Mouse (Mus musculus) heart, embryonic 11.5 days (tissue): ENCODE measurements at regions not wholly inside any gene's neighbourhood (a gene's known extent, or its start where the extent isn't known, plus 50 kb on each side); places are given as distances from the start of the nearest gene placed in this dataset.
"Not testable (repeated sequence)": the region's sequence is repeated elsewhere in the genome, so short reads cannot be mapped to it uniquely, and the experiment has no call there.

ENCODE experiments used
- ATAC-seq: fragments of 200-750 bp; cut with Nextera tagmentation; replicated peaks from 2 replicates; pipeline ENCODE4 v1.8.0; 2017; ENCODE audit warnings: moderate library complexity; ENCODE audit not compliant: insufficient number of reproducible peaks, low FRiP score, low TSS enrichment
- H3K27ac ChIP-seq: fragments of 300-500 bp; sonication (generic); 2 replicates; pipeline ENCODE4 v1.5.1; 2014; ENCODE audit warnings: mild to moderate bottlenecking, low read depth, low read length
- H3K27me3 ChIP-seq: fragments of 300-500 bp; sonication (generic); 2 replicates; pipeline ENCODE4 v1.6.1; 2014; ENCODE audit warnings: mild to moderate bottlenecking, low read length, mixed read lengths; ENCODE audit not compliant: control insufficient read depth, insufficient read depth
- H3K36me3 ChIP-seq: fragments of 300-500 bp; sonication (generic); 2 replicates; pipeline ENCODE4 v1.6.1; 2014; ENCODE audit warnings: mild to moderate bottlenecking, low read length, moderate library complexity, mixed read lengths; ENCODE audit not compliant: control insufficient read depth, insufficient read depth
- H3K4me1 ChIP-seq: fragments of 300-500 bp; sonication (generic); 2 replicates; pipeline ENCODE4 v1.6.1; 2014; ENCODE audit warnings: low read length; ENCODE audit not compliant: control insufficient read depth, insufficient read depth
- H3K4me2 ChIP-seq: fragments of 300-500 bp; sonication (generic); 2 replicates; pipeline ENCODE4 v1.6.1; 2014; ENCODE audit warnings: mild to moderate bottlenecking, moderate library complexity
- H3K4me3 ChIP-seq: fragments of 300-500 bp; sonication (generic); 2 replicates; pipeline ENCODE4 v1.5.1; 2014; ENCODE audit warnings: low read depth, low read length
- H3K9ac ChIP-seq: fragments of 300-500 bp; sonication (generic); 2 replicates; pipeline ENCODE4 v1.6.1; 2014; ENCODE audit warnings: mild to moderate bottlenecking, low read depth, low read length, moderate library complexity
- H3K9me3 ChIP-seq: fragments of 300-500 bp; sonication (generic); replicated peaks from 2 replicates; pipeline ENCODE4 v1.6.1; 2016; ENCODE audit warnings: low read length; ENCODE audit not compliant: control insufficient read depth
- WGBS: fragments of 180-500 bp; shearing (Covaris S2); extraction: QIAGEN DNeasy Blood & Tissue Kit; methylation state at CpG from one replicate; pipeline ENCODE4 v1.1.7; 2014; ENCODE audit not compliant: insufficient replicate concordance; 5-methylcytosine and 5-hydroxymethylcytosine counted together

DNA sequence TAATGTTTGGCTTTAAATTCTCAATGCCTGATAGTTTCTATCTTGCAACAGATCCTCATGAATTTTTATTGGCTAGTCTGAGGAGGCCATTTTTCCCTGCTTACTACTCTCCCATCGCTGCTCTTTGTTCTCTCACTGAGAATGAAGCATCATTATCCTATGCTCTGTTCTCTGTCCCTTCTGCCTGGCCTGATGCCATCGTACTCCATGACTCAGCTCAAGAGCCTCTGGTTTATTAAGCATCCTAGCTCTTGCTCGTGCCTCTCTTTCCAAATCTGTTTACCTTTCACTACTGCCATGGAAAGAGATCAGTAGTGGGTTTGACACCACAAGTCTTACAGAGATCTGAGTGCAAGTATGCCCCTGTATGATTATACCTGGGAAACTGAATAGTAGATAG lies 926.8 kb downstream of the Gm9195 start:
- Histone ChIP-seq H3K4me3 (no peak overlapping the region), H3K27ac (no peak overlapping the region), H3K36me3 (no peaks in the 10 kb centered on the region), H3K27me3 (no peaks in the 10 kb centered on the region), H3K4me2 (no peak overlapping the region), H3K4me1 (no peaks in the 10 kb centered on the region), H3K9ac (no peak overlapping the region), H3K9me3 (no peaks in the 10 kb centered on the region)
- ATAC-seq = no peak
- 73% methylated on average over 3 of the region's 3 CpGs for WGBS

DNA sequence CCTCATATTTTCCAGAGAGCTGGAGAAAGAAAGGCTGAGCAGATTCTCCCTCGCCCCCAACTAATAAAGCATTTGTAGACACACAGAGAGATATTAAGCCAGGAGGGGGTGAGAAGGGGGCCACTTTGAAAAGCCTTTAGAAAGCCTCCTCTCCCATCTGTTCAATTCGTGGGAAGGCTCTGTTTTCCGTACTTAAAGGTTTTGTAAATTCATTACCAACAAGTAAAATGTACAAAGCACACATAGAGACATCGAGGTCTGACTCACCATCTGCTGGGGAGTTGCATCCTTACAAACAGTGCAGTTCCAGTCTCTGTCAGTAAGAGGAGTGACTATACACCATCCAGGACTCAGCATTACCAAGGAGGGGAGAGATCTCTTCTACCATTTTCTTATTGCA lies 929.7 kb downstream of the Gm9195 start:
- Histone ChIP-seq H3K4me3 (no peak overlapping the region), H3K27me3 (no peaks in the 10 kb centered on the region), H3K4me1 (no peaks in the 10 kb centered on the region), H3K4me2 (no peak overlapping the region), H3K9ac (no peak overlapping the region), H3K36me3 (no peaks in the 10 kb centered on the region), H3K27ac (no peak overlapping the region), H3K9me3 (no peaks in the 10 kb centered on the region)
- 71% methylated on average over 4 of the region's 4 CpGs for WGBS
- ATAC-seq = no peak

DNA sequence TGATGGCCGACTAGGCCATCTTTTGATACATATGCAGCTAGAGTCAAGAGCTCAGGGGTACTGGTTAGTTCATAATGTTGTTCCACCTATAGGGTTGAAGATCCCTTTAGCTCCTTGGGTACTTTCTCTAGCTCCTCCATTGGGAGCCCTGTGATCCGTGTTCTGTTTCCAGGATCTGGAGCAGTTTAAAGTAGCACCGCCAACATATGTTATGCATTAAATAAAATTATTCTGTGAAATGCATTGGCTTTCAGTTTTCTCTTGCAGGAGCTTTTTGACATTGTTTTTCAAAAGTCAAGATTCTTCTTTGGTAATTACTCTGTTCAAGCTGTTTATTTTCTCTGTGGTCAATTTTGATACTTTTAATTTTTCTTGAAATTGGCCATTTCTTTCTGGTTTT lies 937.3 kb downstream of the Gm9195 start:
- H3K4me1 ChIP-seq, H3K27me3 ChIP-seq, H3K36me3 ChIP-seq, H3K4me2 ChIP-seq, H3K4me3 ChIP-seq, H3K9ac ChIP-seq, H3K9me3 ChIP-seq, ATAC-seq, H3K27ac ChIP-seq: not testable (repeated sequence)
- WGBS = 81% methylated on average over 2 of the region's 3 CpGs

DNA sequence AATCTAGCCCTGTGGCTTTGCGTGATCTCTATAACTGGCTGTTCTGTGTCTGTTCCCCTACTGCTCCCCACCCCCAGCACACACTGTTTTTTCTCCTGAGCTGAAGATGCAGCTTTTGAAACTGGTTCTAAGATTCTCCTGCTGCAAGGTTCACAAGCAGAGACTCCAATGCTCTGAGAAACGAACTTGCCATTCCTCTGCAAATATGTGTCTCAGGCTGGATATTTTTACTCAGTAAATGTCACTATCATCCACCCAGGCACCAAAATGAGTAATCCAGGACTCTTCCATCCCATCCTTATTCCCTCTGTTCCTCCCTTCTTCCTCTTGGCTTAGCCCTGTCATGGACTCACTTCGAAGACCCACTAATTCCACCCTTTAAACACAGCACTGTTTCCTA lies 943.9 kb upstream of the Fam160b2 start:
- no peak overlapping the region for H3K4me2 ChIP-seq
- H3K27me3 ChIP-seq = no peaks in the 10 kb centered on the region
- H3K4me1 ChIP-seq = no peaks in the 10 kb centered on the region
- no peak overlapping the region for H3K4me3 ChIP-seq
- no peak for ATAC-seq
- H3K9me3 ChIP-seq = no peaks in the 10 kb centered on the region
- WGBS = 74% methylated on average over 3 of the region's 3 CpGs
- H3K27ac ChIP-seq = no peak overlapping the region
- H3K36me3 ChIP-seq = no peaks in the 10 kb centered on the region
- no peak overlapping the region for H3K9ac ChIP-seq

DNA sequence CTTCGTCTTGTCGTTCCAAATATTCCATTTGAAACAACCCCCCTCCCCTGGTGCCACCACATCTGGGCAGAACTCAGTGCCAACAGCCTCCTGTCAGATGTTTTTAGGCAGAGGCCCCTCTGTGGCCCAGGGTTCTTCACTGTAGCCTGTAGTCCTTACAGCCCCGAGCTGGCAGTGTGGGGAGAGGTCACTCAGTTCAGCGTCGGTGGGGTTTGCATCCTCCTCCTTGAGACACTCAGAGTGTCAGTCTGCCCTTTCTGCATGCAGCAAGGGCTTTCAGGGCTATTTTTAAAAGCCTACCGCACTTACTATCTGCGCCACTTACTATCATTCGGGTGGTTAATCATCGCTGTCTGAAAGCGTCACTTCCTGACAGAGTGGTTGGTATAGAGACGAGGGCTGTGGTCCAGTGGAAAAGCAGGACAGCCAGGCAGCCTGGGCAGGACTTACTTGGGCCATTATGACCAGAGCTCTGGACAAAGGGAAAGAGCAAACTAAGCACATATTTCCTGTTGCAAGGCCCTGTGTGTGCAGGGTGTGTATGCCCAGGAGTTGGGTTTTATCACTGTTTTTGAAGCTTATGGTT lies 932.5 kb upstream of the Fam160b2 start:
- Histone ChIP-seq H3K4me1 (peaks cover 13% of the 10 kb centered on the region), H3K4me3 (0 out of 2 replicates have a peak overlapping the region, but pooled peaks have one; percentile 11), H3K36me3 (no peaks in the 10 kb centered on the region), H3K27me3 (no peaks in the 10 kb centered on the region), H3K4me2 (peak overlapping the region; percentile 45), H3K9me3 (no peaks in the 10 kb centered on the region), H3K9ac (no peak overlapping the region), H3K27ac (peak overlapping the region; percentile 67)
- WGBS = 13% methylated on average over 11 of the region's 11 CpGs
- peak; percentile 73 for ATAC-seq

DNA sequence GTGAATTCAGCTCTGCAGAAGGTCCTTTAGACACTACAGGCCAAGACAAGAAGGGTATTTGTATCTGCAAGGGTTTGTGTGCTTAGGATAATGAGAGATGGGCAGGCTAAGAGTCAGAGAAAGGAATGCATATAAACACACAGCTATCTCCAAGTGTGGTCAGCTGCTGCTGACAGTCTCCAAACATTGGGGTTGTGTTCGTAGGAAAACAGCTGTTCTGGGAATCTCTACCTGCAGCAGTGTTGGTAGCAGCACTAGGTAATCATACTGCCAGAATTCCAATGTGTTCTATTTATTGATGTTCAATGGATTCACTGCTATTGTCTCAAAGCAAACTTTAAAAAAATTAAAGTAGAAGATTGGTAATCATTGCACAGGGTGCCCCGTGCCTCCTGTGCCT lies 931.7 kb upstream of the Fam160b2 start:
- Histone ChIP-seq H3K4me2 (no peak overlapping the region), H3K4me1 (peaks cover 13% of the 10 kb centered on the region), H3K27ac (no peak overlapping the region), H3K27me3 (no peaks in the 10 kb centered on the region), H3K9me3 (no peaks in the 10 kb centered on the region), H3K36me3 (no peaks in the 10 kb centered on the region), H3K9ac (no peak overlapping the region), H3K4me3 (no peak overlapping the region)
- 47% methylated on average over 2 of the region's 2 CpGs for WGBS
- ATAC-seq = no peak

DNA sequence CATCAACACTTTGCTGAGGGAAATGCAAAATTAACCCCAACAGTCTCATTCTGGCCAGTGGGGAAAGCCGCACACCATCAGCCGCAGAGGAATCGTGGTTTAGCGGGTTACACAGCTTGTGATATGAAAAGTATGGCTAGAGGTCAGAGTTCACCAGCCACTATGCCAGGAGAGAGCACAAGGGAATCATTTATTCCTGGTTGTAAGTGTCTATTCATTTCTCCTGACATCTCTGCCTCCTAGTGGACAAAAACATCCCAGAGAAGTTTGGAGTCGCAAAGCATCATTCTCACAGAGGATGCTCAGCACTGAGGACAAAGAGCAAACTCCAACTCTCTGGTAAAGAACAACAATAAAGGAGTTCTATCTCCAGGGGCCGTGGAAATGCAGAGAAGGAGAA lies 930.8 kb upstream of the Fam160b2 start:
- H3K4me3 ChIP-seq = no peak overlapping the region
- WGBS = 61% methylated on average over 6 of the region's 6 CpGs

DNA sequence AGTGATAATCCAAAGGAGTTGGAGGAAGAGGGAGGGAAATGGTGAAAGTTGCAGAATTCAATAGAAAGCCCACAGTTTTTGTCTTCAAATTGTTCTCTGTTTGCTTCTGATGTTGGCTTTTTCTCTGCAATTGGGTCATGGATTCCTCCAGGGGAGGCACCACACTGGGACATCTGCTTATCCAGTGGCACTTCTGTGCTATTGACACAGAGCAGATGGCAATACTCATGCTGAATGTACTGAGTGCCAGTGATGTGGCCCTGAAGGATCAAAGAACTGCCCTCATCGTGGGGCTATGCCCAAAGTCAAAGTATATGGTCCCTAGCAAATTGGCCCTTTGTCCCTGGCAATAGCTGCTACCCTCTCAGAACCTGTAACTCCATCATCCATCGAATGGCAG lies 918.9 kb upstream of the Fam160b2 start:
- Histone ChIP-seq H3K27ac (no peak overlapping the region), H3K9ac (no peak overlapping the region), H3K4me2 (no peak overlapping the region), H3K27me3 (no peaks in the 10 kb centered on the region), H3K9me3 (no peaks in the 10 kb centered on the region), H3K4me1 (no peaks in the 10 kb centered on the region), H3K4me3 (no peak overlapping the region), H3K36me3 (no peaks in the 10 kb centered on the region)
- ATAC-seq = no peak
- WGBS = 51% methylated on average over 2 of the region's 2 CpGs

More for the DNA sequence above, 930.8 kb upstream of the Fam160b2 start:
- H3K36me3 ChIP-seq = no peaks in the 10 kb centered on the region
- no peak overlapping the region for H3K9ac ChIP-seq
- peaks cover 13% of the 10 kb centered on the region for H3K4me1 ChIP-seq
- H3K4me2 ChIP-seq = no peak overlapping the region
- no peak overlapping the region for H3K27ac ChIP-seq
- no peak for ATAC-seq
- no peaks in the 10 kb centered on the region for H3K27me3 ChIP-seq
- H3K9me3 ChIP-seq = no peaks in the 10 kb centered on the region

DNA sequence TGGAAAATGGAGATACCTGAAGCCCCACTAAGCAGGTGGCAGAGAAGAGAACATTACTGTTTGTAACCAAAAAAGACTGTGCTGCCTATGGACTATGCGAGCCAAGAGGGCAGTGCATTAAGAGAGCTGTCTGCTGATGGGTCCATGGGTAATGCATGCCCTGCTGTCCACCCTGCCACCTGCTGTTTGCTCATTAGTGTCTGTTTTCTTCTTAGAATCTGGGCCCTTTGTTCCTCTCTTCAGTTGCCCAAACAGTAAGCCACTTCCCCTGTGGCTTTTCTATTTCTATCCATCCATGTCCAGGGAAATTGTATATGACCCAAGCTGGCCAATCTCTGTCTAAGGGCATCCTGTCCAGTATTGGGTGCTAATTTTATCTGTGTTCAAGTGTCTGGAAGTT lies 901.2 kb upstream of the Fam160b2 start:
- Histone ChIP-seq H3K9ac (no peak overlapping the region), H3K36me3 (no peaks in the 10 kb centered on the region), H3K4me1 (no peaks in the 10 kb centered on the region), H3K4me3 (no peak overlapping the region), H3K27me3 (no peaks in the 10 kb centered on the region), H3K27ac (no peak overlapping the region), H3K9me3 (no peaks in the 10 kb centered on the region), H3K4me2 (no peak overlapping the region)
- ATAC-seq = no peak
- 80% methylated on average over 1 of the region's 1 CpGs for WGBS
